Mouse (Mus musculus): ENCODE data around the gene Calml3. TPM values are rescaled to one million over a fixed set of nuclear protein-coding genes. Genes with fewer than 3 reads are reported as not detected.

The Calml3 gene
- total and polyA plus RNA-seq, 2 experiments from 2014 or later: not detected

DNA sequence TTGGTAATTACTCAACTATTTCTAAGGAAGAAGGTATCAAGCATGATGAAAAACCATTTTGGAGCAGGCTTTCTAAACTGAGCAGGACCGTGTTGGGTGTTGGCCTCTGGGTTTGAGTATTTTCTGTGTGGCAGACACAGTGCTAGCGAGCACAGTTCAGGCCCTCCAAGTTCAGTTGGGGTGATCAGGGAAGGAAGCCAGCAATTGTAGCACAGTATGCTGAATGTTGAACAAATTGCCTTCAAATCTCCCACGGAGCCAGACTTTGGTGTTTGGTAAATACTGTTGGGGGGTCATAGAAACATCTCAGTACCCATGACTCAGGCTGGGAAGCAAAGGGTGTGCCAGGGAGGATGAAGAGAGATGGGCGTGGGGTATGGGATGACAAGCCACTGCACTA, 43.0 kb downstream of the Calml3 start:
- ATAC-seq (no peak), DNase-seq (no peak)
- Histone ChIP-seq H3K4me2 (ENCODE audit: low read depth) (no peak overlapping the region), H3K36me3 (ENCODE audit: insufficient read depth) (no peaks in the 10 kb centered on the region), H3K27ac (ENCODE audit: low read depth, low read length) (no peak overlapping the region), H3K27me3 (ENCODE audit: insufficient read depth, low read length) (no peaks in the 10 kb centered on the region), H3K9ac (no peak overlapping the region), H3K9me3 (ENCODE audit: low read length) (no peaks in the 10 kb centered on the region), H3K4me1 (ENCODE audit: insufficient read depth) (no peaks in the 10 kb centered on the region), H3K4me3 (ENCODE audit: low read depth, low read length) (no peak overlapping the region)
- TF ChIP-seq CTCF (IDR thresholded peaks at IDR 0.05; ENCODE audit: low read depth): no peak
- WGBS: 80% methylated on average over 4 of the region's 4 CpGs

DNA sequence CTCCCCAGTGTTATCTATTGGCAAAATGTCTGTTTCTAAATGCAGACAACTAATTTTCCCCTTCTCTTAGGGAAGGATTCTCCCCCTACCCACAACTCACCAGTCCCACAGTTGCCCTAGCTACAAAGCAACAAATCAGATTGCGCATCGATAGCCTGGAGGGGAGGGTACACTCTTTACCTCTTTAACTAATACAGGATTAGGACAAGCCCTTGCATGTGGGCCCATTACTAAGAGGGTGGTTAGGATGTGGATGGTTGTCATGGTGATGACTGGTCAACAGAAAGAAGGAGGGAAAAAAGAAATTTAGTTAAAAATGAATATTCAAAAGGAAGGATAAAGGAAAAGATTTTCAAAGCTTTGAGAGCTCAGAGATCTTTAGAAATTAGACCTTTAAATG, 45.8 kb downstream of the Calml3 start:
- Histone ChIP-seq H3K4me2 (ENCODE audit: low read depth) (no peak overlapping the region), H3K4me1 (ENCODE audit: insufficient read depth) (no peaks in the 10 kb centered on the region), H3K4me3 (ENCODE audit: low read depth, low read length) (no peak overlapping the region), H3K36me3 (ENCODE audit: insufficient read depth) (no peaks in the 10 kb centered on the region), H3K27ac (ENCODE audit: low read depth, low read length) (no peak overlapping the region), H3K9me3 (ENCODE audit: low read length) (no peaks in the 10 kb centered on the region), H3K9ac (no peak overlapping the region), H3K27me3 (ENCODE audit: insufficient read depth, low read length) (no peaks in the 10 kb centered on the region)
- no peak for TF ChIP-seq CTCF (IDR thresholded peaks at IDR 0.05; ENCODE audit: low read depth)
- ATAC-seq: peak; percentile 70; the same call in 1 of the 2 replicates
- WGBS: 62% methylated on average over 2 of the region's 2 CpGs
- no peak for DNase-seq

DNA sequence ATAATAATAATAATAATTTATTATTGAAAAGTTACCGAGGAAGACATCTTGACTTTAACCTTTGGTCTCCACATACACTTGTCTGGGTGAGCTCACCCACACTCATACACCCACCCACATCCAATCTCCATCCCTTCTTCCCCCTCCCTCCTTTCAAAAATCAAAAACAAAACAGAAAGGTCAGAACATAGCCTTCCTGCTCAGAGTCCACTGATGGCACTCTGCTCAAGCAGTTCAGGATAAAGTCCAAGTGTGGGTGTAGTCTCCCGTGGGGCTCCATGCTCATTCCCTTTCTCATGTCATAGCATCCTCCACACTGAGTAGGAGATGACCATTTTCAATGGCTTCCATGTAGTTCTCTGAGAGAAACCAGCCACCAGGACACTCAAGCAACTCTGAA, 50.8 kb downstream of the Calml3 start:
- ATAC-seq: no peak
- no peak overlapping the region for H3K4me3 ChIP-seq (ENCODE audit: low read depth, low read length)
- no peaks in the 10 kb centered on the region for H3K27me3 ChIP-seq (ENCODE audit: insufficient read depth, low read length)

More for the DNA sequence above, 50.8 kb downstream of the Calml3 start:
- no peaks in the 10 kb centered on the region for H3K9me3 ChIP-seq (ENCODE audit: low read length)
- H3K36me3 ChIP-seq (ENCODE audit: insufficient read depth): no peaks in the 10 kb centered on the region
- DNase-seq: no peak
- no peak overlapping the region for H3K4me2 ChIP-seq (ENCODE audit: low read depth)
- 94% methylated on average over 2 of the region's 2 CpGs for WGBS
- TF ChIP-seq CTCF (IDR thresholded peaks at IDR 0.05; ENCODE audit: low read depth): no peak
- H3K9ac ChIP-seq: no peak overlapping the region
- H3K27ac ChIP-seq (ENCODE audit: low read depth, low read length): no peak overlapping the region
- H3K4me1 ChIP-seq (ENCODE audit: insufficient read depth): no peaks in the 10 kb centered on the region

Other genes starting within 250 kb of the Calml3 start
- gene Fam208b, start 193.2 kb downstream of the Calml3 start, total RNA-seq (2014; rRNA removed): 45.6 and 54.2 TPM in 2 replicates
- gene Fam208b, start 193.2 kb downstream of the Calml3 start, polyA plus RNA-seq (2015; fragmentation: Nextera tagmentation; extraction: Ambion mirVana): 7.4 and 10.2 TPM in 2 replicates
- 9.8 and 12.1 TPM in 2 replicates for gene Asb13, start 170.3 kb downstream of the Calml3 start, total RNA-seq (2014; rRNA removed)
- 4.9 and 13.8 TPM in 2 replicates for gene Asb13, start 170.3 kb downstream of the Calml3 start, polyA plus RNA-seq (2015; fragmentation: Nextera tagmentation; extraction: Ambion mirVana)
- not detected in 2 replicates for gene Calm4, start 33.4 kb upstream of the Calml3 start, total RNA-seq (2014; rRNA removed)
- gene Calm4, start 33.4 kb upstream of the Calml3 start, polyA plus RNA-seq (2015; fragmentation: Nextera tagmentation; extraction: Ambion mirVana): not detected in 2 replicates
- gene Calm5, start 49.9 kb upstream of the Calml3 start, total RNA-seq (2014; rRNA removed): not detected in 2 replicates
- gene Calm5, start 49.9 kb upstream of the Calml3 start, polyA plus RNA-seq (2015; fragmentation: Nextera tagmentation; extraction: Ambion mirVana): not detected in 2 replicates
- gene Net1, start 113.9 kb upstream of the Calml3 start, total RNA-seq (2014; rRNA removed): 12.2 and 20.4 TPM in 2 replicates
- gene Net1, start 113.9 kb upstream of the Calml3 start, polyA plus RNA-seq (2015; fragmentation: Nextera tagmentation; extraction: Ambion mirVana): 11.4 and 12.4 TPM in 2 replicates
- not detected in 2 replicates for gene Tubal3, start 114.0 kb upstream of the Calml3 start, total RNA-seq (2014; rRNA removed)
- gene Tubal3, start 114.0 kb upstream of the Calml3 start, polyA plus RNA-seq (2015; fragmentation: Nextera tagmentation; extraction: Ambion mirVana): 0.05 TPM in 1 of 2 replicates, not detected in the other
- 0.38 and 0.57 TPM in 2 replicates for gene Ucn3, start 141.0 kb upstream of the Calml3 start, total RNA-seq (2014; rRNA removed)
- 0.68 and 0.77 TPM in 2 replicates for gene Ucn3, start 141.0 kb upstream of the Calml3 start, polyA plus RNA-seq (2015; fragmentation: Nextera tagmentation; extraction: Ambion mirVana)
- 2.2 and 2.6 TPM in 2 replicates for gene Akr1c14, start 244.7 kb upstream of the Calml3 start, total RNA-seq (2014; rRNA removed)
- gene Akr1c14, start 244.7 kb upstream of the Calml3 start, polyA plus RNA-seq (2015; fragmentation: Nextera tagmentation; extraction: Ambion mirVana): 0.71 and 1.1 TPM in 2 replicates

Measured in forebrain, postnatal 0 days (tissue).